Mouse (Mus musculus): ENCODE data around the gene Atg5. TPM values are rescaled to one million over a fixed set of nuclear protein-coding genes. Genes with fewer than 3 reads are reported as not detected.

Gene Atg5
- polyA plus RNA-seq, 1 experiment from 2014 or later, result 16.8 TPM

DNA sequence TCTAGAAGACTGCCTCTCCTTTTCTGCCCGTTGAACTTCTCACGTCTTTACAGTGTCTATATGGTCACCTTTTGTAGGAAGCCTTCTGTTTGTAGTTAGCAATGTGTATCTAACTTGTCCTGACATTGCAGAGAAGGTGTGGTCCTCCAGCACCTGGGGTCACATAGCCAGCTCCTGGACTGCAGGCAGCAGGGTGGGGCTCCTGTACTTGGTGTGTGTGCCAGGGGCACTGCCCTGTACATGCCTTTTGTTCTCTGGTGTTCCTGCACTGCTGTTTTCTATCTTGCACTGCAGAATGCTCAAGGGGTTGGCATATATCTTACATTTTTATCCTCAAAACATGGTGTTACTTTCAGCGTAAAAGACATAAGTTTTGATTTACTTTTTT lies 36.2 kb downstream of the Atg5 start:
- WGBS (ENCODE audit: insufficient replicate concordance), result 74% methylated on average over 3 of the region's 3 CpGs
- Histone ChIP-seq H3K27ac (ENCODE audit: low read length) (no peak overlapping the region), H3K4me1 (ENCODE audit: control insufficient read depth, low read depth, low read length) (no peaks in the 10 kb centered on the region), H3K27me3 (ENCODE audit: control insufficient read depth, insufficient read depth, low read depth, low read length) (no peaks in the 10 kb centered on the region), H3K4me3 (ENCODE audit: low read depth, low read length) (no peak overlapping the region), H3K9ac (ENCODE audit: low read depth, low read length) (no peak overlapping the region), H3K9me3 (replicated peaks; ENCODE audit: control insufficient read depth, low read length) (no peaks in the 10 kb centered on the region), H3K4me2 (ENCODE audit: low read depth, low read length) (no peak overlapping the region), H3K36me3 (ENCODE audit: control insufficient read depth, insufficient read depth) (0 out of 2 replicates have a peak, but pooled peaks cover 3% of the 10 kb centered on the region)
- no peak for ATAC-seq (ENCODE audit: low read depth)

DNA sequence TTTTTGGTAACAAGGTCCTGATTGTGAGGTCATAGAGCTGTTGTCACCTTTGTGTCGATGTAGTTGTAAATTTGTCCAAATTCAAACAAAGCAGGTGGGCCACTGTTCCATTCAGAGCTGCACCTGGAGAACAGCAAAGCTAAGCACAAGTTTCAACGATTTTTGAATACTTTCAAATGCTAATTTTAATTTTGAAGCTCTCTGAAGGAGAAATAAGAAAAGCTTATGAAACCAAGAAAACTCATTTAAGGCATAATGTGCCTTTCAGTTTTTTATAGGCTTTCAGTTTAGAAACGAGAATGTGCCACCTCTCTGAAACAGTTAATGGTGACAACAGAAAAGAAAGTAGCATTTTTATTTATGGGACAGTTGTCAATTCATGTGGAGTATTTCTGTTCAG lies 36.7 kb downstream of the Atg5 start:
- no peak overlapping the region for H3K9ac ChIP-seq (ENCODE audit: low read depth, low read length)
- no peaks in the 10 kb centered on the region for H3K27me3 ChIP-seq (ENCODE audit: control insufficient read depth, insufficient read depth, low read depth, low read length)
- ATAC-seq (ENCODE audit: low read depth), result no peak
- H3K4me1 ChIP-seq (ENCODE audit: control insufficient read depth, low read depth, low read length), result no peaks in the 10 kb centered on the region
- no peak overlapping the region for H3K4me3 ChIP-seq (ENCODE audit: low read depth, low read length)
- H3K9me3 ChIP-seq (replicated peaks; ENCODE audit: control insufficient read depth, low read length), result no peaks in the 10 kb centered on the region
- H3K4me2 ChIP-seq (ENCODE audit: low read depth, low read length), result no peak overlapping the region
- H3K36me3 ChIP-seq (ENCODE audit: control insufficient read depth, insufficient read depth), result 0 out of 2 replicates have a peak, but pooled peaks cover 3% of the 10 kb centered on the region
- 67% methylated on average over 3 of the region's 3 CpGs for WGBS (ENCODE audit: insufficient replicate concordance)
- H3K27ac ChIP-seq (ENCODE audit: low read length), result no peak overlapping the region

DNA sequence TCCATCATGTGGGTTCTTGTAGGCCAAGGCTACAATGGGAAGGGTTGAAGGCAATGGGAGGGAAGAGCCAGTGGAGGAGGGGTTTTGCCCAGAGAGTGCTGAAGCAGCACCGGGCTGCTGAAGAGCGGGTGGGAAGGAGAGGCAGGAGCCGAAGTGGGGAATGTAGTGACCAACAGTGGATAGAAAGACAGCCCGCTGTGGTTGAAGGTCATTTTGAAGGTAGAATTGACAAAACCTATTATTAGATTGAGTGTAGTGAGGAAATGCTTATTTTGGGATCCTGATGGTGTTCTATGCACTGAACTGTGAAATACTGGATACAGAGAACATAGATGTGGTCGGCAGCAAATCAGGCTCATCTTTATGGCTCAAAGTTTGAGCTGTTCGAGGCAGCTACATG lies 38.1 kb downstream of the Atg5 start:
- Histone ChIP-seq H3K4me1 (ENCODE audit: control insufficient read depth, low read depth, low read length) (no peaks in the 10 kb centered on the region), H3K9ac (ENCODE audit: low read depth, low read length) (no peak overlapping the region), H3K36me3 (ENCODE audit: control insufficient read depth, insufficient read depth) (0 out of 2 replicates have a peak, but pooled peaks cover 3% of the 10 kb centered on the region), H3K9me3 (replicated peaks; ENCODE audit: control insufficient read depth, low read length) (no peaks in the 10 kb centered on the region), H3K4me2 (ENCODE audit: low read depth, low read length) (no peak overlapping the region), H3K27ac (ENCODE audit: low read length) (no peak overlapping the region), H3K4me3 (ENCODE audit: low read depth, low read length) (no peak overlapping the region), H3K27me3 (ENCODE audit: control insufficient read depth, insufficient read depth, low read depth, low read length) (no peaks in the 10 kb centered on the region)
- 81% methylated on average over 6 of the region's 6 CpGs for WGBS (ENCODE audit: insufficient replicate concordance)
- no peak for ATAC-seq (ENCODE audit: low read depth)

DNA sequence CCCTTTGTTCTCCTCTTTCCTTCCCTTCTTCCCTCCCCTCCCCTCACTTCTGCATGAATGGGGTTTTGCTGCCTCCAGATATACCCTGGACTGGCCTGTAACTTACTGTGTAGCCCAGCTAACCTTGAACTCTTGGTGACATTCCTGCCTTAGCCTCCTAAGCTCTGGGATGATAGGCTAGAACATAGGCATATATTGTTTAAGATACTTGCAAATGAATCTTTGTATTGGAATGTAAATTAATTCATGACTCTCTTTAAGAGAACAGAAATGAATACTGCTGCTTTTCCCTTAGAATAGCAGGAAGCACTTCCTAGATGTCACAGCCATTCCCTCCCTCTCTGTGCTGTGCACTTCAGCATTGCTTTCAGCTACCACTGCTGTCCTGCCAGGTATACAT lies 40.1 kb downstream of the Atg5 start:
- Histone ChIP-seq H3K36me3 (ENCODE audit: control insufficient read depth, insufficient read depth) (0 out of 2 replicates have a peak, but pooled peaks cover 3% of the 10 kb centered on the region), H3K9me3 (replicated peaks; ENCODE audit: control insufficient read depth, low read length) (no peaks in the 10 kb centered on the region), H3K9ac (ENCODE audit: low read depth, low read length) (no peak overlapping the region), H3K27ac (ENCODE audit: low read length) (no peak overlapping the region), H3K4me1 (ENCODE audit: control insufficient read depth, low read depth, low read length) (no peaks in the 10 kb centered on the region), H3K4me3 (ENCODE audit: low read depth, low read length) (no peak overlapping the region), H3K27me3 (ENCODE audit: control insufficient read depth, insufficient read depth, low read depth, low read length) (no peaks in the 10 kb centered on the region), H3K4me2 (ENCODE audit: low read depth, low read length) (no peak overlapping the region)
- no peak for ATAC-seq (ENCODE audit: low read depth)

DNA sequence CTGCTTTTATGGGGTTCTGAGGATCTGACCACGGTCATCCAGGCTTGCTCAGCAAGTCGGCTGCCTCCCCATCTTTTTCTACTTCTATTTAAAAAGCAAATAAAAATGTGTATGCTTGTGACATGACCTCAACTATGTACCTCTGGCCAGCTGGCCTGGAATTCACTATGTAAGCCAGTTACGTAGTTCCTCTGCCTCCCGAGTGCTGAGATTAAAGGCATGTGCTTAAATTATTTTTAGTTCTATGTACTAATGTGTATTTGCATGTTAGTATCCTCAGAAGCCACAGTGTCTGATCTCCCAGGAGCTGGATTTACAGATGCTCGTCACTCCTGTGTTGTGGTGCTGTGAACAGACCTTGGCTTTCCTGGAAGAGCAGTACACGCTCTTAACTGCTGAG lies 41.1 kb downstream of the Atg5 start:
- WGBS (ENCODE audit: insufficient replicate concordance), result 71% methylated on average over 6 of the region's 6 CpGs
- no peak overlapping the region for H3K4me2 ChIP-seq (ENCODE audit: low read depth, low read length)
- H3K9ac ChIP-seq (ENCODE audit: low read depth, low read length), result no peak overlapping the region
- no peak overlapping the region for H3K4me3 ChIP-seq (ENCODE audit: low read depth, low read length)
- H3K36me3 ChIP-seq (ENCODE audit: control insufficient read depth, insufficient read depth), result no peaks in the 10 kb centered on the region
- no peaks in the 10 kb centered on the region for H3K4me1 ChIP-seq (ENCODE audit: control insufficient read depth, low read depth, low read length)
- H3K27me3 ChIP-seq (ENCODE audit: control insufficient read depth, insufficient read depth, low read depth, low read length), result no peaks in the 10 kb centered on the region
- no peak overlapping the region for H3K27ac ChIP-seq (ENCODE audit: low read length)
- ATAC-seq (ENCODE audit: low read depth), result no peak
- no peaks in the 10 kb centered on the region for H3K9me3 ChIP-seq (replicated peaks; ENCODE audit: control insufficient read depth, low read length)

DNA sequence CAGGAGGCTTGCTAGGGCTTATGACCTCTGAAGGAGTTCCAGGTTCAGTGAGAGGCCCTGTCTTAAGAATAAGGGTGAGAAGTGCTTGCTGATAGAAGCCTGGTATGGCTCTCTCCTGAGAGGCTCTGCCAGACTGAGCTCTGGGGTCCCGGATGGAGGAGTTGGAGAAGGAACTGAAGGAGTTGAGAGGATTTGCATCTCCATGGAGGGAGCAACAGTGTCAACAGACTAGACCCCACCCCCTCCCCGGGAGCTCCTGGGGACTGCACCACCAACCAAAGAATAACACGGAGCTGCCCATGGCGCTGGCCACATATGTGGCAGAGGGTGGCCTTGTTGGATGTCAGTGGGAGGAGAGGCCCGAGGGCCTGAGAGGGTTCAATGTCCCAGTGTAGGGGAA lies 47.1 kb downstream of the Atg5 start:
- Histone ChIP-seq H3K9ac (ENCODE audit: low read depth, low read length) (no peak overlapping the region), H3K27me3 (ENCODE audit: control insufficient read depth, insufficient read depth, low read depth, low read length) (no peaks in the 10 kb centered on the region), H3K9me3 (replicated peaks; ENCODE audit: control insufficient read depth, low read length) (no peaks in the 10 kb centered on the region), H3K4me1 (ENCODE audit: control insufficient read depth, low read depth, low read length) (no peaks in the 10 kb centered on the region), H3K4me2 (ENCODE audit: low read depth, low read length) (no peak overlapping the region), H3K27ac (ENCODE audit: low read length) (no peak overlapping the region), H3K36me3 (ENCODE audit: control insufficient read depth, insufficient read depth) (no peaks in the 10 kb centered on the region), H3K4me3 (ENCODE audit: low read depth, low read length) (no peak overlapping the region)
- WGBS (ENCODE audit: insufficient replicate concordance), result 74% methylated on average over 5 of the region's 5 CpGs
- no peak for ATAC-seq (ENCODE audit: low read depth)

DNA sequence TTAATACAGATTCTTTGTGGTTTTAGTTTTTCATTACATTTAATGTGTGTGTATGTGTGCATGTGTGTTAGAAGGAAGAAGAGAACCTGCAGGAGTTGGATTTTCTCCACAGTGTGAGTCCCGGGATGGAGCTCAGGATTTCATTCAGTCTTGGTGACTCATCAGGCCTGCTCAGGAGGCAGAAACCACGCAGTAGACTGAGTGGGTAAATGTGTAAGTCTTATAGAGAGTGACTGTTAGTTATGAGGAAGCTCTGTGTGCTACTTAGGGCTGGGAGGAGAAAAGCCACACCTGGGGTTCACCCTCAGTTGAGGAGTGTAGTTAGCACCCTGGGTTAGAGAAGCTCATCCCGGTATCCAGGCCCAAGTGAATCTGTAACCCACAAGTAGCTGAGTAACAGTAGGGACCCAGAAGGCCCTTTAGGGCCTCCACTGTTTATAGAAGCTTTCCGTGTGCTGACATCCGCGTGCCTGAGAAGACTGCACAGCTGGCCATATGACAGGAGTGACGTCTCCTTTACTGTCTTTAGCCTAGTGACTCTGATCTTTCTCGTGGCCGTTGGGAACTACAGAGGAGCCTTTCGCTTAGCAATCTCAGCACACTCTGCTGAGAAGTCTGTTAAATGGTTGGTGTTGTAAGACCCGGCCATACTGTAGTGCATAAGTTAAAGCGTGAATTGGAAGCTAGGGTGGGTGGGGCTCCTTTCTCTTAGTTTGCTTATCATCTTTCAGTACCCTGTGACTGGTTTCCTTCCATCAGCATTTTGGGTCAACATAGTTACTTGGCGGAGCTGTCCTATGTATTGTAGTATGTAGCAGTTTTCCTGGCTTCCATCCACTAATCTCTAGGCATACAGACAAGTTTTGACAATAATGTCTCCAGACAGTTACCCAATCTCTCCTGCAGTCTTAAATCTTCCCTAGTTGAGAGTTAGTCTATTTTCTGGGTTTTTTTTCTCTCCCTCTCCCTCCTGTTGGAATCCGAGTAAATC lies 48.4 kb downstream of the Atg5 start:
- 63% methylated on average over 14 of the region's 14 CpGs for WGBS (ENCODE audit: insufficient replicate concordance)

DNA sequence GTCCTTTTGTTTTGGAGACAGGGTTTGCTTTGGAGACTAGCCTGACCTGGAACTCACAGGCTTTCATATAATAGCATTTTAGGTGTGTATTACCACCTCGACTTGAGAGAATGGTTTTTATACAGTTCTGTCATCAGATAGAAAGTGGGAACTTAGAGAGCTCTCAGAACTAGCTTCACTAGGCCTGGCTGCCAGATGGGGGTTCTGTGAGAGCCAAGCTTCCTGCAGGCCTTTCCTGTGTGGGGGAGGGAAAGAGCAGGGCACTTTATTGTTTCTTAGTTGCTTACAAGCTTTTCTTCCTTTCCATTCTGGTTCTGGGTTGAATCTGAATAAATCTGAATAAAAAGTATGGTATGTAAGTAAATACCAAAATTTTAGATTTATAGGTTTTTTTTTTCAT lies 54.0 kb downstream of the Atg5 start:
- no peaks in the 10 kb centered on the region for H3K9me3 ChIP-seq (replicated peaks; ENCODE audit: control insufficient read depth, low read length)

More for the DNA sequence above, 48.4 kb downstream of the Atg5 start:
- no peaks in the 10 kb centered on the region for H3K9me3 ChIP-seq (replicated peaks; ENCODE audit: control insufficient read depth, low read length)
- no peak overlapping the region for H3K27ac ChIP-seq (ENCODE audit: low read length)
- no peak overlapping the region for H3K4me3 ChIP-seq (ENCODE audit: low read depth, low read length)
- no peak for ATAC-seq (ENCODE audit: low read depth)
- H3K36me3 ChIP-seq (ENCODE audit: control insufficient read depth, insufficient read depth), result no peaks in the 10 kb centered on the region
- H3K4me1 ChIP-seq (ENCODE audit: control insufficient read depth, low read depth, low read length), result no peaks in the 10 kb centered on the region
- H3K4me2 ChIP-seq (ENCODE audit: low read depth, low read length), result no peak overlapping the region
- no peaks in the 10 kb centered on the region for H3K27me3 ChIP-seq (ENCODE audit: control insufficient read depth, insufficient read depth, low read depth, low read length)
- H3K9ac ChIP-seq (ENCODE audit: low read depth, low read length), result no peak overlapping the region

DNA sequence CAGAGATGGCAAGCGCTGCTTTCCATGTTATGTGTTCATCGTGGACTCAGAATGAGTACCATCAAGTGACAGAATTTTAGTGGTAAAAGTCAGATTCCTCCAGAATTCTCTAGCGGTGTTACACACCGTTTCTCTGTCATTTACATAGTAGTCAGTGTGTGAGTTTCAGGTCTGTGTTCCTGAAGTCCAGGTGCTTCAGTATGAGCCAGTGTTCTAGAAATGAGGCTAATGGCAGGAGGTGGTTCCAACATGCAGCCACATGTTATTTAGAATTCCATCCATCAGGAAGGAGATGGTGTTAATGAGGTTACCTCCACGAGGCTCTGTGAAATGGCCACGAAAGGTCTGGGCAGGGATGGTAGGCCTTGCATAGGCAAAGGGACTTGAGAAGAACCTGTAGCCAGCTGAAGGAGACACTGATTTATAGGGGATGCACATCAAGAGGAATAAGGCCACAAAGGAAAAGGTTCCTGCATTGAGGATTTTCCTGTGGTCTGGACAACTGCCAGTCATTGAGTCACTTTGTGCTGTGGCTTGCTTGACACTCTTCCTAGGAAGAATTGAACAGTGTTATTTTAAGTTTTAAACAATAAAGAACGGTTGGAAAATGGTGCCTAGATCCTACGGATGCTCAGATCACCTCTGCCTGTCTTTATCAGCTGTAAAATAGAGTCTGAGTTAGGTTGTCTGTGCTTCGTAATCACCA lies 55.1 kb downstream of the Atg5 start:
- WGBS (ENCODE audit: insufficient replicate concordance), result 80% methylated on average over 9 of the region's 9 CpGs
- Histone ChIP-seq H3K27me3 (ENCODE audit: control insufficient read depth, insufficient read depth, low read depth, low read length) (no peaks in the 10 kb centered on the region), H3K9me3 (replicated peaks; ENCODE audit: control insufficient read depth, low read length) (no peaks in the 10 kb centered on the region), H3K9ac (ENCODE audit: low read depth, low read length) (no peak overlapping the region), H3K27ac (ENCODE audit: low read length) (no peak overlapping the region), H3K4me1 (ENCODE audit: control insufficient read depth, low read depth, low read length) (no peaks in the 10 kb centered on the region; the same call in 1 of the 2 replicates), H3K4me2 (ENCODE audit: low read depth, low read length) (no peak overlapping the region), H3K4me3 (ENCODE audit: low read depth, low read length) (no peak overlapping the region), H3K36me3 (ENCODE audit: control insufficient read depth, insufficient read depth) (no peaks in the 10 kb centered on the region)
- ATAC-seq (ENCODE audit: low read depth), result no peak

More for the DNA sequence above, 54.0 kb downstream of the Atg5 start:
- H3K4me3 ChIP-seq (ENCODE audit: low read depth, low read length), result no peak overlapping the region
- no peak overlapping the region for H3K4me2 ChIP-seq (ENCODE audit: low read depth, low read length)
- no peaks in the 10 kb centered on the region; the same call in 1 of the 2 replicates for H3K4me1 ChIP-seq (ENCODE audit: control insufficient read depth, low read depth, low read length)
- no peaks in the 10 kb centered on the region for H3K27me3 ChIP-seq (ENCODE audit: control insufficient read depth, insufficient read depth, low read depth, low read length)
- no peaks in the 10 kb centered on the region for H3K36me3 ChIP-seq (ENCODE audit: control insufficient read depth, insufficient read depth)
- WGBS (ENCODE audit: insufficient replicate concordance), result 9% methylated on average over 1 of the region's 1 CpGs
- no peak overlapping the region for H3K9ac ChIP-seq (ENCODE audit: low read depth, low read length)
- no peak for ATAC-seq (ENCODE audit: low read depth)
- no peak overlapping the region for H3K27ac ChIP-seq (ENCODE audit: low read length)

Measured in liver, embryonic 16.5 days (tissue).